Mouse (Mus musculus) megakaryocyte, adult 5-6 weeks (primary cell): ENCODE results near the gene Nup98. TPM values are rescaled to one million over a fixed set of nuclear protein-coding genes. Genes with fewer than 3 reads are reported as not detected.

ENCODE experiments used
- ATAC-seq: 2 replicates; pipeline ENCODE4 v1.8.0; 2016; ENCODE audit warnings: mild to moderate bottlenecking, inconsistent platforms; ENCODE audit not compliant: poor library complexity, severe bottlenecking
- total RNA-seq, 2 experiments: library from RNA; stranded (forward) in 1 of 2; stranded (reverse) in 1 of 2; fragments of 153-499, 151-499 nt in 1 of 2; fragments of 221-1000, 200-1000 nt in 1 of 2; gene quantifications; 2 replicates each; pipeline versions ENCODE4 v1.2.3 to v1.2.4; 2015 to 2017

Gene Nup98
- total RNA-seq (2015) (55.6 and 60.6 TPM in 2 replicates), total RNA-seq (2017) (39.4 and 43.7 TPM in 2 replicates)

DNA sequence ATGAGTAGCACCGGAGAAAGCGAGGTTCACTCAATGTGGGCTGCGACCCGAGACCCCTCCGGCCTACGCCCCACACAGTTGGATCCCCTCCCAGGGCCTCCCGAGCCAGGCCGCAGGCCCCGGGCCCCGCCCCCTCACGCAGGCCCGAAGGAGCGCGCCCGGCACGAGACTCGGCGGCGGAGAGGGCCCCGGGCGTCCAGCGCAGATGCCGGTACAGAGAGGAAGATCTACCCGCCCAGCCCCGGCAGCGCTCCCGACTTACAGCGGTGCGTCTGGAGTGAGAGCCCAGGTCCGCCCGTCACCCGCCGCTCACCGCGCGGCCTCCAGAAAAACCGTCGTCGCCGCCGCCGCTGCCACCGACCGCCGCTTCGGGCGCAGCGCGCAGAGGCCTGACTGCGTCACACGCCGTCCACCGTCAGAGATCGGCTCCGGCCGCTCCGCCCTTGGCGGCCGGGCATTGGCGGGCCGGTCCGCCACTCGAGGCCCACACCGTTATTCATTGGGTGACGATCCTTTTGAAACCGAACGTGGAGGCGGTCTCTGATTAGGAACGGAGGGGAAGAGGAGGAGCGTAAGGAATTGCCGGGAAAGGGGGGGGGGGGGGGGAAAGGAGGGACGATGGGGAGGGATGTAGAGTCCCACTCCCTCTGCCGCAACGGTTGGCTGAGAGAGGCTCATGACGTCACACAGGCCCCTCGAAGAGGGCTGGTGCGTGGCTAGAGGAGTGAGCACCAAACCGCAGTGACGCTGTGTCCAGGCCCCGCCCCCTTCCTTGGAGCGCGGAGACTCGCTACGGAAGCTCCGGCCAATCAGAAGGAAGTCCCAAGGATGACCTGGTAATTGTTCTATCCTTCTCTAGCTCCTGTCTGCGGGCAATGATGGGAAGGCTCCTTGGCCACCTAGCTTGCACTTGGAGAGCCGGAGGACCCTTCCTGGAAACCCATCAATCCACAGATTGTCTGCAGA, at the start of gene Nup98, which contains the start of gene Pgap2:
Gene Nup98, minus strand, starts transcription at position 421 of the 966 bp plus-strand sequence.
Gene Pgap2, plus strand, starts transcription at position 453 of the 966 bp plus-strand sequence.
- ATAC-seq = peak; percentile 91

DNA sequence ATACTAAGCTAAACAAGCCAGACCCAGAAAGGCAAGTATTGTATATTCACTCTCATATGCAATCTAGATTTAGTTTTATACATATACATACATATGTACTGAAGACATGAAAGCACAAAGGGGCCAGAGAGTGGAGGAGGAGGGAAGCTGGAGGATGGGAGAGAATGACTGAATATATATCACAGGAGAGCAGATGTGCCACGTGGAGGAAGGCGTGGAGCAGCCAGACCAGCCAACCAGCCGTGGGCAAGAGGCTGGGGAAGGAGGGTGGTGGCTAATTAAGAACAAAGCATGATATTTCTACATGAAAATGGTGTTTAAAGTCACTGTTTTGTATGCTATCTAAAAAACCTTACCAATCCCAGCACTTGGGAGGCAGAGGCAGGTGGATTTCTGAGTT, 48.8 kb upstream of the Nup98 start:
- ATAC-seq = no peak

DNA sequence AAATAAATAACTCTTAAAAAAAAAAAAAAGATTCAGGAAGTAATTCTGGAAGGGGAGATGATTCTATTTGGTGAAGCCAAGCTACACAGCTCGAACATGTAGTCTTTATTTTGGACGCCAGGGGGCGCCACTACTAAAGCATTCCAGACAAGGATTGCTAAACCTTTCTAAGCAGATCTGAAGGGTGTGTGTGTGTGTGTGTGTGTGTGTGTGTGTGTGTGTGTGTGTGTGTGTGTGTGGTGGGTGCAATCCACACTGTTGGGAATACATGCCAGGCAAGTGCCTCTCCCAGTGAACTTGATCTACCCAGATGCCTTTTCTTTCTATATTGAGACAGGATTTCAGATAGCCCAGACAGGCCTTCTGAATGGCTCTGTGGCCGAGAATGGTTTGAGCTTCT, 48.2 kb upstream of the Nup98 start:
- peak; percentile 84 for ATAC-seq

DNA sequence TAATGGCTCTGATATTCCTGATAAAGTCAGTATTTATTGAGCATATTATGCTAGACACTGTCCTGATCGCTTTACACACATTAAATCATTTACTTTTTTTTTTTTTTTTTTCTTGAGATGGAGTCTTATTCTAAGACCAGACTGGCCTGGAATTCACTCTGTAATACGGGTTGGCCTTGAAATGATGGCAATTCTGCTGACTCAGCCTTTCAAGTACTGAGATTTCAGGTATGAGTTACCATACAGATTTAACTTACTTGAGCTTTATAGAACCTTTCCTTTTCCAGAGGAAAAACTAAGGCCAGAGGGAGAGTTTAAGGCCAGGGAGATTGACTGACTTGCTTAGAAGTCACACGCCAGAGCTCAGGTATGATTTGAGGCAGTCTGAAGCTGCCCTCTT, 46.7 kb upstream of the Nup98 start:
- no peak for ATAC-seq

DNA sequence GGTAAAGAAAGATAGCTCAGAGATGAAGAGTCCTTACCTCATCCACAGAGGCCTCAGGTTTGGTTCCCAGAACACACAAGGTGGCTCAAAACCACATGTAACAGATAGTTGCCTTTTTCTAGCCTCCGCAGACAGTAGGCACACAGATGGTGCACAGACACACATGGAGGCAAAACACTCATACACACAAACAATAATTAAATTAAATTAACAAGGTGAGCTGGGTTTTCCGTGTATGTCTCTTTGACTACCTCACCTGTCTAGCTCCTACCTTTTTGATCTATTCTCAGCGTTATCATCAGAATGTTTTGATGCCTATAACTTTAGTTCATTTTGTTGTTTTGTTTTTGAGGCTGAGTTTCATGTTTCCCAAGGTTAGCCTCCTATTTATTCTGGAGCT, 46.0 kb upstream of the Nup98 start, which contains the start of gene Rhog:
Gene Rhog, minus strand, starts transcription at position 101 of the 400 bp plus-strand sequence.
- ATAC-seq = no peak

DNA sequence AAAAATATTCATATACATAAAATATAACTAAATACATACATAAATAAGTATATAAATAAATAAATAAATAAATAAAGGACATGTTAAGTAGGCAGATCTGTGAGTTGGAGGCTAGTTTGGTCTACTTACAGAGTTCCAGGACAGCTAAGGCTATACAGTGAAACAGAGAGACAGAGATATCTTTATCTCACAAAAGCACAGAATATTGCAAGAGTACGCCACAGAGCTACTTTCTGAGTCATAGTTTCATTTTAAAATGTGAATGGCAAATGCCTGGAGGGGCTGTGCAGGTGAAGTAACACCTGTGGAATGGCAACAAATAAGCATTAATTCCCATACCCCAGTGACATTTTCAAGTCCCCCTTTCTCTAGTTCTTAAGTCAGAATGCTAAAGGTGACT, 43.7 kb upstream of the Nup98 start:
- no peak for ATAC-seq

DNA sequence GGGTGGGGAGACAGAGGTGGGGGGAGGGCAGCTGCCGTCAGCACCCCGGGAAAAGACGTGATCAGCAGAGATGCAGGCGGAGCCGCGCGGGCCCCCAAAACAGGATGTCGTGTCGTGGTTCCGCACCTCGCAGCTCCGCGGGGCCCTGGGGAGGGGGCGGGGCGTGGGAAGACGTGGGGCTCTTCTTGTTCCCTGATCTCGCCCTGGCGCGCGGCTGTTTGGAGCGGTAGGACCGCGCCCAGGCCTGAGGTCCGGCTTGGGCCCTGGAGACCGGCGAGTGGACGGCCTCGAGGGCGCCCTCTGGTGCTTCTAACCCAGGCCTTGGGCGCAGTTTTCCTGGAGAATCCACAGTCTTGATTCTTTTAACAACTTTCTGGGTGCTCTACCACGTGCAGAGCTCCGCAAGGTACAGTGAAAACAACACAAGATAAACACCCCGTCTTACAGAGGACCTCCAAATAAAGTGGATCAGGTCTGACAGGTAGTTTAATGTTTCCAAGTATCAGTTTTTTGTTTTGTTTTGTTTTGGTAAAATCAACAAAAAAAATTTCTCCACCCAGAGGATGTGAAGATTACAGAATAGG, 40.7 kb upstream of the Nup98 start:
- peak; percentile 69 for ATAC-seq

DNA sequence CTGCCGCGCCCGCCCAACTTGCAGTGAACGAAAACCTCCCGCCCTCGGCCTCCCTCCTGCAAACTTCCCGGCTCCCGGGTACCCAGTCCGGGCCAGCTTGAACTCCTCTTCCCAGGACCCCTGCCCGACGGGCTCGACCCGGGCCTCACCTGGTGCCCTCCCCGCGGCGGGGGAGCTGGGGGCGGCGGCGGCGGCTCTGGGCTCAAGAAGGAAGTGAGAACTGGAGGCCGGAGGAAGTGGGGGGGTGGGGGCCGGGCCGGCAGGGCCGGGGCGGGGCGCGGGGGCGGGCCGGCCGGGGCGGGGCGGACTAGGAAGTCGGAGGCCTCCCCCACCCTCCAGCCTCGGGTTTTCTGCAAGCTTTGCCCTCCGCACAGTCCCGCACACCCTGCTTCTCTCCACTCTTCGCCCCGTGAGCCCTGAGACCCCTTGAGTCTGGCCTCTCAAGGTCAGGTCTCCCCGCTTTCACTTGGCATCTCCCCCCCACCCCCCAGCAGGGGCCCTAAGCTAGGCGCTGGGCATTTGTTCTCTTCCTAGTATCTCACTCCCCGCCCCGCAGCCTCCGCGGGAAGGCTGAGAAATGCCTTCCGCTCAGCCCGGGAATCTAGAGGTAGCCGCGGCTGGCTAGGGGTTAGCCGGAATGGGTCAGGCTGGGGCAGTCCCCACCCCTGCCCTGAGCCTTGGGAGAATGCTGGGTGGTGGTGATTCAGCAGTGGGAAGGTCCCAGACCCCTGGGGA, 40.1 kb upstream of the Nup98 start:
- ATAC-seq = peak; percentile 44

DNA sequence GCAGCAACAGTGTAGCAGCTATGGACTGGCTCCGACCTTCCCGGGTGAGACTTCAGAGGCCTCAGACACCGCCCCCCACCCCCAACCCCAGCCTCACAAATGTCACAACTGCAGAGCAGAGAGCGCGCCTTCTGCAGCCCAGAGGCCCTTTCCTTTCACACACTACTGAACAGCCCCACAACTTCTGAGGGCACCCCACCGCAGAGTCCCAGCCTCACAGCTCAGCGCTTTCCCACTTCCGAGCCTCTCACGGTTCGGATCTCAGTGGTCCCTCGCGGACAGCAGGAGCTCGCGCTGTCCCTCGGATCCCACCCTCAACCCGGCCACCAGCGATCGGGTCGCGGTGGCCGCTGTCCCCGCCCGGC, 39.5 kb upstream of the Nup98 start:
- ATAC-seq = 0 out of 2 replicates have a peak, but pooled peaks have one; percentile 0

DNA sequence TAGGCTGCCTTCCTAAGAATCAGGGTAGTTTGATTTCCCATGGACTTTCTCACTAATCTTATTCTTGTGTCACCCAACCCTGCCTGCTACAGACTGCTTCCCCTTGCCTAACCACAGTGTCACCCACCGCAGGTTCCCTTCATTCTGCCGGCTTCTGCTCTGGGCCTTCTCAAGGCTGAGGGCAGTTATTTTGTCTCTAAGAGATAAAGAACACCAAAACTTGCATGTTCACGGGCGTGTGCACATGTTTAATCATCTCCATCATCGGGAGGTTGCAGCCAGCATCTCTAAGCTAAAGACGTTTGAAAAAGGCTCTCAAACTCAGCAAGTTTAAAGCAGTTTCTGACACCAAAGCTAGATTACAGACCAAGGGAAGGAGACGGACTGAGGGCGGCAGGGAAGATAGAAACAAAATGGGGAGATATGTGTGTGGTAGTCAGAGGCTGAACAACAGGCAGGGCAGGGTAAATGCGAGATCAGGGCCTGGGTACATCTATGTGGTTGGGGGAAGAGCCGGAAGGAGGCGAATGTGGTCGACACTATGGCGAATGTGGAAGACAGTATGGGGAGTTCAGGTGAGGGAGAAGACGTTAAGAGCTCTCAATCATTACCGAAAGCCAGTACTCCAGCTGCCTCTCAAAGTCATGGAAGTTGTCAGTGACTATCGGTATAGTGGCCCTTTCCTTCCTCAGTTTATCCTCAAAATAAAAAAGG, 38.9 kb upstream of the Nup98 start:
- ATAC-seq = peak; percentile 33

DNA sequence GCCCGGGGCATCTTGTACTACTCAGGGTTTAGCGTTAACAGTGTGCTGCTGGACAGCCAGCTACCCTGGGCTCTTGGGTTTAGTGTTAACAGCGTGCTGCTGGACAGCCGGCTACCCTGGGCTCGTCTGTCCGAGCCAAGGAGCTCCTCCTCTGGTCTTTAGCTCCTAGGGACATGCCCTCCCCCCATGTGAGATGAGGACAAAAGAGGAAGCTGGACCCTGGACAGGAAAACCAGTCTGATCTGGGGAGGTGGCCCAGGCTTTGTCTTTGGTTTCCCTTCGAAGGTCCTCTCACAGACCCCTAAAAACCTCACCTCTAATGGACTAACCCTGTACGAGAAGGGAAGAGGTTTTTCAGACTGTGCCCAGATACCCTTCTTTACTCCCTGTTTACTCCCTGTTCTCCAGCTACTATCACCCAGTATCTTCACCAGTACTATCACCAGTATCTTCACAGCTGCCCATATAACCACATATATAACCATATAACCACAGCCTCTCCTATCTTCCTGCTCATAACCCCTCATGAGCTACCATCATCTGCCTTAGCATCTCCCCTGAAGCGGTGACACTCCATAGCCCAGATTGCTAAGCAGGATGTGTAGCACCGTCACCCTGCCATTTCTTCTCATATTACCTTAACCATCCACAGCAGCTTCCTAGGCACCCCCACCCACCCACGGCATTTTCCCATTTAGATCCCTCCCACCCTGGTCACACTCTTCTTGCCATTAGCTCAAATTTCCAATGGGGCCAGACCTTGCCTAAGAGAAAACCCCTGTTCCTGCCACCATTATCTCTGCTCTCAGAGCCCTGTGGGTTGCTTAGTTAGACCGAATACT, 37.2 kb upstream of the Nup98 start:
- no peak for ATAC-seq

DNA sequence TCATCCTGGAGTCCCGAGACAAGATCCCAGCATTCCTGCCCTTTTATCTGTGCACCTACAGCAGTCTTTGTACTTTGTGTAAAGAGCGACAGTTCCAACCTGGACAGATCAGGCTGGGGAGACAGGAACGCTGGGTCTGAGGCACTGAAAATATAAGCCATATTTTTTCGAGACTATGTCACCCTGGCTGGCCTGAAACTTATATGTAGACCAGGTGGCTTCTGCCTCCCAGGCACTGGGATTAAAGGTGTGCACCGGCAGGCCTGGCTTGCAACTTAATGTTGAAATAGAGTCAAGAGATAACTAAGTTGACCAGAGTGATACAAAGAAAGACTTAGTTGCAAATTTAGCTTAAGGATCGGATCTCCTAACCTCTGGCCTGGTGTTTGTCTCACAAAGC, 36.3 kb upstream of the Nup98 start:
- no peak for ATAC-seq

DNA sequence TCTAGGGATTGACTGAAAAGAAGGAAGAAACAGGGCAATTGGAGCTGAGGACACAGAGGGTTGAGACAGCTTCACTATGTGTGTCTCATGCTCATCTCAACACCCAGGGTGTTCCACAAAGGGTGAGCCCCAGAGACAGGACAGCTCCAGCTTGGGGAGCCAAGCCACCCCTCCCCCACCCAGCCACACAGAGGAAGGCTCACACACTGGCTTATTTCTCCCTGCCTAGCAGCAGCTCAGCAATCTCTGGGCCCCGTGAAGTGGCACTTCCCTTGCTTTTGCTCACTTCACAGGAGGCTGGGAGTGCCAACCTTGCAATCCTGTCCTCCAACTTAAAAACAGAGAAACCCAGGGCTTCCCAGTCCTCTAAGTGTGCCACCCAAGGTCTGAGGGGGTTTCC, 35.8 kb upstream of the Nup98 start:
- no peak for ATAC-seq

DNA sequence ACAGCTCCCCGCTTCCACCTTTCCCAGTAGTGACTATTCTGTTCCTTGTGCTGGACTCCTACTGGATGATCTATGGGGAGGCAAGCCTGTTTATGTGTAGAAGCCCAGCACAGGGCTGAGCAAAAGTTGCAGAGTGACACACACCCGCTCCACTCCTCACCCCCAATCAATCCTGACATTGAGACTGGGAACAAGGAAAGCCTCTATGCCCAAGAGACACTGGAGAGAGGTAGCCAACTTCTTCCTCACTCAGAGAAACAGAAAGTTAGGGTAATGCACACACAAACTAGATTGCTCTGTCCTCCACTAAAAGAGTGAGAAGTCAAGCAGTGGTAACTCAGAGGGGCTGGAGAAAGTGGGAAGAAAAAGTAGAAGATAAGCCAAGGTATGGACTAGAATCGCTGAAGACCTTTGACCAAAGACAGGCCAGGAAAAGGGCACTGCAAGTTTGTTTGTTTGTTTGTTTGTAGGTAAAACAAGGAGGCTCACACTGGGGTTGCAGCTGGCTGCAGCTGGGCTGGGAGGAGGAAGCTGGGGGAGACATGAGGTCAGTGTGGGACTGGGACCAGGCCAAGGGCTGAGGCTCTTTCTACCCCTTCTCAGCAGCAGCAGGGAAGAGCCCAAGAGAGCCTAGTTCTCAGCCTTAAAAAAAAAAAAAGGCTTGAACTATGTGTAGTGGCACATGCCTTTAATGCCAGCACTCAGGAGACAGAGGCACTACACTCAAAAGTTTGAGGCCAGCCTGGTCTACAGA, 35.0 kb upstream of the Nup98 start:
- ATAC-seq = no peak

DNA sequence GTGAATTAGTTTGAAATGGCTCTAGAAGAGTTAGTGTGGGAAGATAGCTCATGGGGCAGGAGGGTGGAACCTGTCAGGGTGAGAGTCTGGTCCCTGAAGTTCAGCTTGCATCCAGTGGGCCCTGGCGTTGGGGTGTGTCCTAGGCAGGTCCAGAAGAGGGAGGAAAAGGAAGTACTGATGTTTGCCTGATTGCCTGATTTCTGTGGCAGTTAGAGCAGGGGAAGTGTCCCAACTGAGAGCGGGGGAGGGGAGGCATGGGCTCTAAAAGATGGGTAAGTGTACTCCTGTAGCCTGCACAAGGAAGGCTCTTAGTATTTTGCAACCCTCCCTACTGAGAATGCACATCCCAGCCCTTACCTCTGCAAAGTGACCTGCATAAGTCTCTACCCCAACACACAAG, 33.9 kb upstream of the Nup98 start:
- ATAC-seq = peak; percentile 66

DNA sequence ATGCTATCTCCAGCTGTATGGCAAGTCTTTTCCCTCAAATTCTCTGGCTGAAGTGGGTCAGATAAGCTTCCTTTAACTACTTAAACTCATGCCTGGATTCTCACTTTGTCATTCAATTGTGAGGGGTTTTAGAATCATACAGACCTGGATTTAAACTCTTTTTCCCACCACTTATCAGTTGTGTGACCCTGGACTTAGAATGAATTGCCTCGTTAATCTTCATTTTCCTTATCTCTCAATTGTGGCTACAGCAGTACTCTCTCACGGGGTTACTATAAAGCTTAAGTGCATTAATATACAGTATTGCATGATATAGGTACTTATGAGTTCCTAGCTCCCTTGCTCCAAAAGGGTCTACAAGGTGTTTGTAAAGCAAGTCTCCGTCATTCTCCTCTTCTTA, 32.9 kb upstream of the Nup98 start:
- ATAC-seq = no peak

DNA sequence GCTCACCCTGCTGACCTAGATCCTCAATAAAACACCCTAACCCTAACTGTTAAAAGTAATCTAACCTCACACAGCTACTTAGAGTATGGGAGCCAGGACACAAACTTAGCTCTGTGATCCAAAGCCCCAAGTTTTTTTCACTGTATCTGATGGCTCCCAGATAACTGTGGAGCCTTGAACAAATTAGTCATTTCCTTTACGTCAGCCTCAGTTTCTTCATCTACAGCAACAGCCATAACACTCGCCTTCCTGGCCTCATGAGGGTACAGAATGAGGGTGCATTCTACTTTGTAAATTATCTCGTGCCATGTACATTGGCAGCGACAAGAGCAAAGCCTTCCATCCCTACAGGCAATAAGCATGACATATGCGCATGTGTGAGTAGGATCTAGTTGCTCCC, 32.4 kb upstream of the Nup98 start:
- ATAC-seq = 0 out of 2 replicates have a peak, but pooled peaks have one; percentile 8

DNA sequence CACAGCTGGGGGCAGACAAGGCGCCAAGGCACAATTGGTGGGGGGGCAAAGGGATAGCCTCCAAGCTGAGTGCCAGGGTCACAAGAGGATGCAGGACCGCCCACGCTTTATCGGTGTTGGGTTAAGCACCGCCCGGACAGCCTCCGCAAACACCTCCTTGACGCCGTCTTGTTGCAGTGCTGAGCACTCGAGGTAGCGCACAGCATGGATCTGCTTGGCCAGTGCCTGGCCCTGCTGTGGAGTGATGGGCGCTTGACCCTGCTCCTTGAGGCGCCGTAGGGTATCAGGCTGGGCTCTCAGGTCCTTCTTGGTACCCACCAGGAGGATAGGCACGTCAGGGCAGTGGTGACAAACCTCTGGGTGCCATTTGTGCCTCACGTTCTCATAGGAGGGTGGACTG, 29.6 kb upstream of the Nup98 start:
- ATAC-seq = no peak

DNA sequence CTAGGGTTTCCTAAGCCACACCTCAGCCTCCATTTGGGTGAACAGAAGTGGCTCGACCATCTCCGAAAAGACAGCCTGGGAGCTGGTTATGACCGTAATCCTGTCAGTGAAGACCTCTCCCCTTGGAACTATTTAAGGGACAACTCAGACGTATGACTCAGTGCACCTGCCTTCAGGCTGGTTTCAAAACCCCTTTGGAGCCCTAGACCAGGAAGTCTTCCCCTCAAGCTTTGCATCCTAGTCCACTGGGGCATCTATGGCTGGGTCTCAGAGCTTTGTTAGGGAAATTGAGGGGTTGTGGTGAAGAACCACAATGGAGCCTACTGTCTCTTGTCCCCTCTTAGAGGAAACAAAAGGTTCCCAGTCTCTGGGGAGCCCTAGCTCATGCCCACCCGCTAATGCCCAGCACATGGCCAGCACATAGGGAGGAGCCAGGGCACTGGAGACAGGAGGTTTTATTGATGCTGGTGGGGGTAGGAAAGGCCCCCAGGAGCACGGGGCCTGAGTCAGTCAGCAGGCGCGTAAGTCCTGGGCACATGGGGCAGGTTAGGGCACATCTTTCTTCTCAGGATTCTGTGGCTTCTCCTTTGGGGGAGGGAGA, 28.8 kb upstream of the Nup98 start:
- ATAC-seq = no peak
